Mouse (Mus musculus) retina, postnatal 1 day (tissue): ENCODE data around the gene Mvb12a.

Source experiments
- DNase-seq: peaks from one replicate; pipeline ENCODE4 v3.0.0-alpha.2; 2012

The Mvb12a gene

GRCm38 (mm10) chr8:71527162-71527870, 15.4 kb upstream of the Mvb12a start:
- no peak for DNase-seq

DNA sequence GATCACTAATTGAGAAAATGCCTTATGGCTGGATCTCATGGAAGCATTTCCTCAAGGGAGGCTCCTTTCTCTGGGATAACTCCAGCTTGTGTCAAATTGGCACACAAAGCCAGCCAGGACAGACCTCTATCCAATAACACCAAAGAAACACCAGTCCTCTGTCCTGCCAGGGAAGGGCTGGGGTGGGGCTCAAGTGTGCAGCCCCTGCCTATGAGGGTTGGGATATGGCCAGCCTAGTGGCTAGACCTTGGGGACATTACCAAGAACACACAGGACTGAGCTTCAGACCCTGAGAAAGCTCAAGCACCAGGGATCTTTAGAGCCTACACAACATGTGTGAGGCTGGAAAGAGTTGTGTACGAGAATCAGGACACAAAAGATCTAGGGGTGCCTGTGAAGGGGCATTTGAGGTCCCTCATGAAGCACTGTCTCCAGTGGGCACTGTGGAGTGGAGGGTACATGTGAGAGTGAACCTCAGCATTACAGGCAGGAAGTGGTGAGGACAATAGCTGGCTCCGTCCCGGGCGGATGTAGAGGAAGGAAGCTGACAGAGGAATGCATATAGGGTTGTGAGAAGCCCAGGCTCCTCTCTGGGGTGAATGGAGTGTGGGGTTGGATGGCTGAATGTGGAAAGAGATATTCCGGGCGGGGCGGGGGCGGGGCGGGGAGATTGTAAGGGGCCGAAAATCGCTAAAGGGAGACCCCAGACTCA, 14.2 kb upstream of the Mvb12a start:
- DNase-seq = no peak

- peak; percentile 54 for DNase-seq
Measured at GRCm38 (mm10) chr8:71530735-71531467, 11.8 kb upstream of the Mvb12a start.

DNA sequence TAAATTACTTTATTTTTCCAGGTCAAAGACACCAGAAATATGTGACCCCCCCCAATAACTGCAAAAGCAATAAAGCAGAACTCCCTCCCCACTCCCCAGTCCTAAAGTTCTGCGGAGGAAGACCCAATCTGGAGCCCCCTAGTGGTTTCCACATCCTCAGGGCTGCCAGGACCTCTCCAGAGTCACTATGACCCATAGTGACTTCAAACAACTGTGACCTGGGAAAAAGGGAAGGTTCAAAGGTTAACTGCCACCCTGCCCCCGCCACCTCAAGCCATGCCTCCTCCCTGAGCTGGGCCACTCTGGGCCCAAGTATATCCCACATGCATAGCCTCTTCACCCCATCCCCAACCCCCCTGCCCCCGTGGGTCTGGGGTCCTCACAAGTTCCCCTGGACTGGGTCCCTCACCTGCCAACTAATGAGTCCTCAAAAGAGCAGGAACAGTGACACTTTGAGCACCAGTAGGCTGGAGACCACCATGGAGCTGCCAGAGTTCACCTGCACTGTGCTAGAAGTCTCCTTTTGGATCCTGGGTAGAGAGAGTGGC, 8.4 kb upstream of the Mvb12a start:
- DNase-seq = no peak

GRCm38 (mm10) chr8:71535663-71536062, 7.1 kb upstream of the Mvb12a start:
- no peak for DNase-seq

DNA sequence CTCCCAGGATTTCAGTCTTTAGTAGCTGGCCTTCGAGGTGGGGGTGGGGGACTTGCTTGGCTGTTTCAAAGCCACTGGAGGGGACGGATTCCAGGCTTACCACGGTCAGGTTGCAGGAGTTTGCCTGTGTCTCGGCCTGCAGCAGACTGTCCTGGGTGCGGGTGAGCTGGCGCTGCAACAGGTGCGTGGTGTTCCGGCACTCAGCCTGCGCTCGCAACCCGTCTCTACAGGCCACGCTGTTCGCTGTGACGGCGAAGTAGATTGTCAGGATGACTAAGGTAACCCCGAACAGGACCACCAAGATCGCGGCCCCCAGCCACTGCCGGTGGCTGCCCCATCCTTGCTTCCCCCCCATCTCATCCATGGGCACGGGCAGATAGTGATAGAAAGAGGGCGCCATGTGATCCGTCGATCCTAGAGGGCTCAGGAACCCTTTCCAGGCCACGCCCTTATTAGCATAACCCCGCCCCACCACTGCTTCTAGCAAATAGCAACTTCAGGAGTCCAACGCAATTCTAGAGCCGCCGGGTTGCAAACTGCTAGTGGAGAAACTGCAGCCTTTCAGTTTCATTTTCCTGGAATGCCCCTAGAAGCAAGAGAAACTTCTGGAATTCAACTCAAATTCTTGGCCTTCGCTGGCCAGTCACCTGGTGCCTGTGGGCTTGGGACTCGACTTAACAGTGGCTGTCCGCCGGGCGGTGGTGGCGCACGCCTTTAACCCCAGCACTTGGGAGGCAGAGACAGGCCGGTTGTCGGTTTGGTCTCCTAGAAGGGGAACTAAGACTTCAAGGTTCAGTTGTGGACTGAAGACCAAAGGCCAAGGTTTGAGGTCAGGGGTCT, 5.5 kb upstream of the Mvb12a start, which contains the start of gene Bst2:
TSS of gene Bst2 (minus strand) at position 429 of the 840 bp plus-strand sequence.
- peak; percentile 88 for DNase-seq

DNA sequence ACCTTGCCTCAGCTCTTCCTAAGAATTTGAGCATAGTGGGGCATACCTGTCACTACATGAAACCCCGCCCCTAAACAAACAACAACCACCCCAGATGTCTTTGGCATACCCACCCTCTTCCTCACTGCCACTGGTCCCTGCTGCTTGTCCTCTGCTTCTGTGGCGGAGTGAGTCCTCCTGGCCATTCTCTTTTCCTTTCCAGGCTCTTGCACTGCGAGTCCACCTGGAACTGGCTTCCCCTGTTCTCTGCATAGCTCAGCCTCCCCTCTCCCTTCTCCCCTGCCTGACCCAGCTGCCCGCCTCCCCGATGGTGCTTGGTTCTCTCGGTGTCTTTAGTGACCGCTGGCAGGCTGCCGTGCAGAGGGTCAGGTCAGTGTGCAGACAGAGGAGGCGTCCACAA, 1.0 kb downstream of the Mvb12a start:
- DNase-seq = no peak

- no peak for DNase-seq
Measured at GRCm38 (mm10) chr8:71545053-71545452, 2.3 kb downstream of the Mvb12a start.

- no peak for DNase-seq
Measured at GRCm38 (mm10) chr8:71547590-71547989, 4.9 kb downstream of the Mvb12a start.

GRCm38 (mm10) chr8:71550754-71551153, 8.0 kb downstream of the Mvb12a start:
- DNase-seq = no peak

DNA sequence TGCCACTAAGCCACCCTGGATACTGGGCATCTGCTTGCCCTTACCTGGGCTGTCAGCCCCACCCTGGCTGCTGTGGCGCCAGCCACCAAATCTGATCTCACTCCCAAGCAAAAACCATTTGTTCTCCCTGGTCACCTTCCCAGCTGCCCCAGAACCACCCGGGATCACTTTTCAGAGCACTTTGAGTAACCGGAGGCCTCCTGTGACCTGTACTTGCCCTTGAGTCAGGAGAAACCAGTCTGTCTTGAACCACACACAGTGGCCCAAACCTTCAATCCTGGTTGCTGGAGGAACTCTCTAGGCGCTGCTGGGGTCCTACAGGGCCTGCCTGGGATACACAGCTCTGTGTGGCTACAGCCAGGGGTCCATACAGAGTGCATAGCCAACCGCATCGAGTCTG, 10.0 kb downstream of the Mvb12a start:
- DNase-seq = no peak

DNA sequence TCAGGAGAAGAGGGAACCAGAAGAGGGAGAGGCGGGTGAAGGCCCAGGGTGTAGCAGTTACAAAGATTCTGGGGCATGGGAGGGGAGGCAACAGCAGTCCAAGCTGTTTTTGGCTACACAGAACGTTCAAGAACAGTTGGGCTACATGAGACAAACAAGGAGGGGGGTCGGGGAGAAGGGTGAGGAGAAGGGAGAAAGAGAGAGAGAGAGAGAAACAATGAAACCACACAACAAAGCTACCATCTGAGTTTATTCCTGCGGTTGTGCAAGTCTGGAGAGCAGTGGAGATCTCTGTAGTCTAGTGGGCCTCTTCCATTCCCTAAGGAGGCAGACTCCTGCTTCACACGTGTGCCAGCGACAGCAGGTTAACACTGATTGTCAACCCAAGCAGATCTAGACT, 11.3 kb downstream of the Mvb12a start:
- no peak for DNase-seq

- DNase-seq = no peak
Measured at GRCm38 (mm10) chr8:71554644-71555043, 11.9 kb downstream of the Mvb12a start.

DNA sequence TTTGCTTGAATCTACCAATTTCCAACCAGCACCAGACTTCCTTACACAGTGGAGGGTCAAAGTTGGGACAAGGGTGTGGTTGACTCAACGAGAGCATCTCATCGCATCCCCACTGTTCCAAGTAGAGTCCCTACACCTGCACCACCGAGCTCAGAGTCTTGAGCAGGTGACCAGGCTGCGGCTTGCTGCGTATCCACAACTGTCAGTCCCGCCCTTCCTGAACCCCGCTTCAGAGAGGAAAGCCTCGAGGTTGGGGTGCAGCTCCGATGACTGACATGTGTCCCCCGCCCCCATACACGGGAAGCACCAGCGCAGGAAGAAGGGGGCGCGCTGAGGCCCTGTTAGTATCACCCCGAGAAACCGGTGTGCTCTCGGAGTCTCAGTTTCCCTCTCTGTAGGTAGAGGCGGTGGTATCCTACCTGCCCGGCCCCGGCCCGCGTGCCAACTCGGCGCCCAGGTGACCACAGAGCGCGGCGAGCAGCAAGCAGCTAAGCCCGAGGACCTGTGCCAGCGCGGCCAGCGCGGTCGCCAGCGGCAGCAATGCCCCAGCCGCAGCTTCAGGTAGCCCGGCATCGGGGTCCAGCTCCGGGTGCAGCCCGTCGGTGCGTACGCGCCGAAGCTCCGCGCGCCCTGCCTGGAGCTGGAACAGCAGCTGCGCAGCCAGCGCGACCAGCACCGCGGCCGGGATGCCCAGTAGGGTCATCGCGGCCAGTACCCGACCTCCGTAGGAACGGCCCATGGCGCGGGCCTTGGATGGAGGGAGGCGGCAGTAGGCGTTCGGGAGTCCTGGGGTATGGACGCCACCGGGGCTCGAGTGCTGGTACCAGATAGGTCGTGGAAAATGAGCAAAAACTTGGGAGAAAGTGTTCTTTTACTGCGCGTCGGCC, 15.6 kb downstream of the Mvb12a start, which contains the start of gene Tmem221:
TSS of gene Tmem221 (minus strand) at position 801 of the 887 bp plus-strand sequence.
- DNase-seq = peak; percentile 15

DNA sequence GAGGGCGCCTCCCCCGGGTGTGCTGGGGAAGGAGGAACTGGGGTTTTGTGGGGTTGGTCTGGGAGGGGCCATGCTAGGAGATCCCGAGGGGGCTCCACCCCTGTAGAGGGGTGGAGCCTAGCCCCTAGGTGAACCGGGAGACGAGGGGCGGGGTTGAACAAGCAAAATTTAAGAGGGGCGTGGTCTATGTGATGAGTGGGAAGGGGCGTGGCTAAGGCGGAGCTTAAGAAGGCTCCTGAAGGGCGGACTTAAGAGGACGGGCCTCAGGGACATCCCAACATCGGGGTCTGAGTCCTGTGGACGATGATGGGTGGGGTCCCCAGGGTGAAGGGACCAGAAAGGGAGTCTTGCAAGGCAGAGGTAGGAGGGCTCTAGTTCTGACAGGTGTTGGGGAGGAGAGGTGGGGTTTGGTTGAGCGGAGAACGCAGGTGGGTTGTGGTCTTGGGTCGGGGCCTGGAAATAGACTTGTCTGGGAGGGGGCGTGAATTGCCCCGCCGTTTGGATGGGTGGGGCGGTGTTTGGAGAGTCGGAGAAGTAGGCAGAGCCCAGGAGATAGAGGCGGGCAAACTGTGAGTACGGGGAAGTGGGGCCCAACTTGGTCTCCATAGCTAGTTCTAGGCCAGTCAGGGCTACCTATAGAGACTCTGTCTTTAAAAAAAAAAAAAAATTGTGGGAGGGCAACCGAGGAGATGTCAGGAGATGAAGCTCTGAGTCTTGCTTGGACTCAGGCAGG, 16.4 kb downstream of the Mvb12a start:
- peak; percentile 71 for DNase-seq

GRCm38 (mm10) chr8:71560071-71560470, 17.3 kb downstream of the Mvb12a start:
- no peak for DNase-seq

GRCm38 (mm10) chr8:71560765-71561164, 18.0 kb downstream of the Mvb12a start:
- no peak for DNase-seq

- DNase-seq = peak; percentile 90
Measured at GRCm38 (mm10) chr8:71561401-71561800, 18.7 kb downstream of the Mvb12a start.

DNA sequence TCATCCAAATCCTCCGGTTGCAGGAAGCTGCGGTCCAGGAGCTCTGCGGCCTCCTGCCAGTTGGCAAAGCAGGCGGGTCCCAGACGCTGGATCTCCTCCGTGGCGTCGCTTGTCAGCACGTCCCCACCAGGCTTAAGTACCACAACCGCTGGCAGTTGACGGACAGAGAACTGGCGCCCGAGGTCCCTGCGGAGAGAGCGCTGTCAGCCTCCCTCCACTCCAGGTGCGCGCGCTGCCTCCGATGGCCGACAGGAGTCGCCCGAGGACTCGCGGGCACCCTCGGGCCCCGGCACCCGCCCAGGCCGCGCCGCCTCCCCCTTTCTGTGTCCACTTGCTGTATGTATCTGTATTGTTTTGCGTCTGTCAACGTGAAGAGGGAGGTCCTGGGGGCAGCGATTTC, 20.0 kb downstream of the Mvb12a start:
- DNase-seq = peak; percentile 79

- DNase-seq = no peak
Measured at GRCm38 (mm10) chr8:71563992-71564391, 21.3 kb downstream of the Mvb12a start.

DNA sequence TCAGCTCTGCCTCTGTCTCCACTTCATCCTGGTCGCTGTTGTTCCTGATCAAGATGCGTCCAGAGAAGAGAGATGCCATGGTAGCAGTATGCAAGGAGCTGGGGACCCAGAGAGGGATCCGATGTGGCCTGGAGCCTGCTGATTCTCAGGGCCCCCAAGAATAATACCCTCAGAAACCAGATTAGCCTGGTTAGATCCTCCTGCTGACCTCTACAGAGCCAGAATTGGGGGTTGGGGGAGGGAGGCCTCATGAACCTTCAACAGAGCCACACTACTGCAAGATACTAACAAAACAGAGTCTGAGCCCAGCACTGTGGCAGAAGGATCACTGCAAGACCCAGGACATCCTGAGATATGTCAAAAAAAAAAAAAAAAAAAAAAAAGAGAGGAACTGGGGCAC, 23.8 kb downstream of the Mvb12a start, which contains the start of gene Nxnl1:
TSS of gene Nxnl1 (minus strand) at position 101 of the 400 bp plus-strand sequence.
- DNase-seq = no peak
